Mouse (Mus musculus) heart, embryonic 11.5 days (tissue): ENCODE data around the gene Nol9. TPM values are rescaled to one million over a fixed set of nuclear protein-coding genes. Genes with fewer than 3 reads are reported as not detected.
A peak's percentile ranks its signal among the peaks of the same experiment; 100 is the strongest.

ENCODE experiments used
- ATAC-seq: fragments of 200-750 bp; cut with Nextera tagmentation; replicated peaks from 2 replicates; pipeline ENCODE4 v1.8.0; 2017; ENCODE audit warnings: moderate library complexity; ENCODE audit not compliant: insufficient number of reproducible peaks, low FRiP score, low TSS enrichment
- H3K27ac ChIP-seq: fragments of 300-500 bp; sonication (generic); 2 replicates; pipeline ENCODE4 v1.5.1; 2014; ENCODE audit warnings: mild to moderate bottlenecking, low read depth, low read length
- H3K27me3 ChIP-seq: fragments of 300-500 bp; sonication (generic); 2 replicates; pipeline ENCODE4 v1.6.1; 2014; ENCODE audit warnings: mild to moderate bottlenecking, low read length, mixed read lengths; ENCODE audit not compliant: control insufficient read depth, insufficient read depth
- H3K36me3 ChIP-seq: fragments of 300-500 bp; sonication (generic); 2 replicates; pipeline ENCODE4 v1.6.1; 2014; ENCODE audit warnings: mild to moderate bottlenecking, low read length, moderate library complexity, mixed read lengths; ENCODE audit not compliant: control insufficient read depth, insufficient read depth
- H3K4me1 ChIP-seq: fragments of 300-500 bp; sonication (generic); 2 replicates; pipeline ENCODE4 v1.6.1; 2014; ENCODE audit warnings: low read length; ENCODE audit not compliant: control insufficient read depth, insufficient read depth
- H3K4me2 ChIP-seq: fragments of 300-500 bp; sonication (generic); 2 replicates; pipeline ENCODE4 v1.6.1; 2014; ENCODE audit warnings: mild to moderate bottlenecking, moderate library complexity
- H3K4me3 ChIP-seq: fragments of 300-500 bp; sonication (generic); 2 replicates; pipeline ENCODE4 v1.5.1; 2014; ENCODE audit warnings: low read depth, low read length
- H3K9ac ChIP-seq: fragments of 300-500 bp; sonication (generic); 2 replicates; pipeline ENCODE4 v1.6.1; 2014; ENCODE audit warnings: mild to moderate bottlenecking, low read depth, low read length, moderate library complexity
- H3K9me3 ChIP-seq: fragments of 300-500 bp; sonication (generic); replicated peaks from 2 replicates; pipeline ENCODE4 v1.6.1; 2016; ENCODE audit warnings: low read length; ENCODE audit not compliant: control insufficient read depth
- WGBS: fragments of 180-500 bp; shearing (Covaris S2); extraction: QIAGEN DNeasy Blood & Tissue Kit; methylation state at CpG from one replicate; pipeline ENCODE4 v1.1.7; 2014; ENCODE audit not compliant: insufficient replicate concordance; 5-methylcytosine and 5-hydroxymethylcytosine counted together
- polyA plus RNA-seq: library from polyadenylated mRNA; unstranded; fragments of >200 nt; fragmentation: Nextera tagmentation; extraction: Ambion mirVana; gene quantifications from 2 replicates; pipeline ENCODE4 v1.2.1, GENCODE M21; 2014

Gene Nol9
- polyA plus RNA-seq, 1 experiment from 2014 or later: 18.0 TPM

- H3K9ac ChIP-seq: peak overlapping the region; percentile 65
- peaks cover 23% of the 10 kb centered on the region for H3K4me1 ChIP-seq
- no peak for ATAC-seq
- H3K36me3 ChIP-seq: no peaks in the 10 kb centered on the region
- WGBS: 27% methylated on average over 6 of the region's 6 CpGs
- H3K4me2 ChIP-seq: peak overlapping the region; percentile 59
- peak overlapping the region; percentile 42 for H3K4me3 ChIP-seq
- H3K9me3 ChIP-seq: no peaks in the 10 kb centered on the region
- H3K27me3 ChIP-seq: 0 out of 2 replicates have a peak, but pooled peaks cover 3% of the 10 kb centered on the region
- peak overlapping the region; percentile 77 for H3K27ac ChIP-seq
These were observed 57.8 kb downstream of the Nol9 start for GRCm38 (mm10) chr4:152096927-152097326.

DNA sequence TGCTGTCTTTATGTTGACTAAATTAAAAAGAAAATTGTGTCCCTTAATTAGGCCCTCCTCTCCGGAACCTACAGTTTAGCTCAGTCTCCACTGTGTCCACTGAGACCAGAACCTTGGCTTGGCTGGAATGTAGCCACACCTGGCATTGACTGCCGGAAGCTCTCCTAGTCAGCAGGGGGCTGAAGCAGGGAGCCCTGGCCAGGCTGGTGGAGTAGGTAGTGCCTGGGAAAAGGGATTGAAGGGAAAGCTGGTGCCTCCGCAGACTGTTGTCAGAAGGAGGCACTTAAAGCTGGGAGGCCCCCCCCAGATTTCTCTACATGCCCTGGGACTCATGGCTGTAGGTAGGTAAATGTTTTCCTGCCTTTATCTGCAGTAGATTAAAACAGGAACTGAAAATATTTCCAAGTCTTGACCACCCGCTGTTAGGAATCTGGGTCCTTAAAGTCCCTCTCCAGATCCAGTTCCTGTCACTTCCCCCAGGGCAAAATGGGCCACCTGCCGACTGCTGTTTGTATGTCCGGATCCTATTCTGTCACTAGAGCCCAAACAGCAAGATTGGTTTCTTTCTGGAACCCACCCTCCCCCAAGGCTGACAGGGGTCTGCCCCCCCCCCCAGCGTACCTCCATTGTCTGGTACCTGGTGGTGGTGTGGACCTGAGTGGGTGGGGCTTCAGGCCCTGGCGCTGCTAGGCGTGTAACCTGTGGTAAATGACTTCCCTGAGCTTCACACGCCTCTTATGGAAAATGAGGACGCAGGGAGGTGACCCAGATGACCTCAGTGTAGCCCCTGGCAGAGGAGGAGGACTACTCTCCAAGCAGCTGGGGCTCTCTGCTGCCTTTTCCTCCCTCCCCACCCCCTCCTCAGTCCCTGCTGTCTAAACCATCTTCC is 59.0 kb downstream of the Nol9 start:
- 0 out of 2 replicates have a peak overlapping the region, but pooled peaks have one; percentile 30 for H3K9ac ChIP-seq
- peak overlapping the region; percentile 42 for H3K4me3 ChIP-seq
- ATAC-seq: no peak
- peaks cover 19% of the 10 kb centered on the region for H3K4me1 ChIP-seq
- no peaks in the 10 kb centered on the region for H3K9me3 ChIP-seq
- 0 out of 2 replicates have a peak, but pooled peaks cover 3% of the 10 kb centered on the region for H3K27me3 ChIP-seq
- H3K4me2 ChIP-seq: peak overlapping the region; percentile 59
- no peak overlapping the region for H3K27ac ChIP-seq
- 28% methylated on average over 11 of the region's 11 CpGs for WGBS
- no peaks in the 10 kb centered on the region; the same call in 1 of the 2 replicates for H3K36me3 ChIP-seq

GRCm38 (mm10) chr4:152100541-152100940 is 61.4 kb downstream of the Nol9 start:
- Histone ChIP-seq H3K9ac (no peak overlapping the region), H3K4me1 (peaks cover 19% of the 10 kb centered on the region)
- 62% methylated on average over 11 of the region's 11 CpGs for WGBS

DNA sequence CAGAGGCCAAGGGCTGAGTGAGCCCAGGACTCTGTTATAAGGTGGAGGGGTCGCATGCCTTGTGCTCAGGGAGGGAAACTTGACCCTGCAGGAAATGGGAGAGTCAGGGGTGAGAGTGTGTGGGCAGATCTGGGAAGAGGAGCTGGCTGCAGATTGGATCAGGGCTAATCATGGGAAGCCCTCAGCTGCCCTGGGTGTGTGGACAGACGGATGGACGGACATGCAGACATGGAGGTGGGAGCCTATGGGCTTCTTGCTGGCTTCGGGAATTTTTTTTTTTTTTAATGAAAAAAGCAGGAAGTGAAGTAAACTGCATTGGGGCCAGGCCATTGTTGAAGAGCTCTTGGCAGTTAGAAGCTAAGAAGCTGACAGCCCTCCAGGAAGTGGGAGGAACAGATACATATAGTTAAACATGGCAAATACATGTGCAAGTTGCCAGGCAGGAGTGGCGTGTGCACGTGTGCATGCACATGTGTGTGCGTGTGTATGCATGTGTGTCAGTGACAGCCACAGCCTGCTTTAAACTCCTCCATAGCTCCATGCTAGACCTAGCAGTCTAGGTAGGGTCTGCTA is 62.0 kb downstream of the Nol9 start:
- ATAC-seq: no peak
- WGBS: 52% methylated on average over 7 of the region's 7 CpGs
- no peak overlapping the region for H3K27ac ChIP-seq
- peaks cover 15% of the 10 kb centered on the region for H3K4me1 ChIP-seq
- H3K9ac ChIP-seq: no peak overlapping the region
- H3K27me3 ChIP-seq: 0 out of 2 replicates have a peak, but pooled peaks cover 3% of the 10 kb centered on the region
- no peaks in the 10 kb centered on the region for H3K9me3 ChIP-seq
- peaks cover 8% of the 10 kb centered on the region for H3K36me3 ChIP-seq
- no peak overlapping the region for H3K4me2 ChIP-seq
- no peak overlapping the region for H3K4me3 ChIP-seq

More at GRCm38 (mm10) chr4:152100541-152100940, 61.4 kb downstream of the Nol9 start:
- H3K27me3 ChIP-seq: 0 out of 2 replicates have a peak, but pooled peaks cover 3% of the 10 kb centered on the region
- H3K4me2 ChIP-seq: no peak overlapping the region
- no peak overlapping the region for H3K27ac ChIP-seq
- peaks cover 6% of the 10 kb centered on the region for H3K36me3 ChIP-seq
- H3K9me3 ChIP-seq: no peaks in the 10 kb centered on the region
- no peak for ATAC-seq
- H3K4me3 ChIP-seq: no peak overlapping the region

GRCm38 (mm10) chr4:152101921-152102320 is 62.8 kb downstream of the Nol9 start:
- Histone ChIP-seq H3K27ac (peak overlapping the region; percentile 0; the same call in 1 of the 2 replicates), H3K9me3 (no peaks in the 10 kb centered on the region), H3K4me3 (no peak overlapping the region), H3K4me1 (peaks cover 11% of the 10 kb centered on the region), H3K4me2 (no peak overlapping the region), H3K27me3 (0 out of 2 replicates have a peak, but pooled peaks cover 3% of the 10 kb centered on the region), H3K9ac (no peak overlapping the region), H3K36me3 (peaks cover 8% of the 10 kb centered on the region)
- WGBS: 90% methylated on average over 16 of the region's 16 CpGs
- no peak for ATAC-seq

DNA sequence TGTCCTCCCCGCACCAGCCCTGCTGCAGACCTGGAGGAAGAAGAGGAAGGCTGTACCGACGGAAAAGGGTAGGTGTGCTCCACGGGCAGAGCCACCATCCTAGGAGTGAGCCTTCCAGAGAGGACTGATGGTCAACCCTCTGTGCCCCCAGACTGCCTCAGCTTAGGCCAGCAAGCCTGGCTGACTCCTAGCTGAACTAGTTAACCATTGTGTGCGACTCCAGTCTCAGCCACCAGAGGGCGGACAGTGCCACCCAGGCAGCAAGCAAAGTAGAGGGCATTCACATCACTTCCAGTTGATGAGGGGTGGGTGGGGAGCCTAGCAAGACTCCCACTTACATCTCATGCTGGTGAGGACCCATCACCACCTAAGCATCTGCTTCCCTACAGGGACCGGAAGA is 63.9 kb downstream of the Nol9 start:
- no peak for ATAC-seq
- no peak overlapping the region for H3K27ac ChIP-seq
- H3K9ac ChIP-seq: no peak overlapping the region
- 35% methylated on average over 7 of the region's 7 CpGs for WGBS
- peaks cover 8% of the 10 kb centered on the region for H3K36me3 ChIP-seq
- peaks cover 14% of the 10 kb centered on the region for H3K4me1 ChIP-seq
- H3K27me3 ChIP-seq: no peaks in the 10 kb centered on the region
- H3K4me2 ChIP-seq: no peak overlapping the region
- no peaks in the 10 kb centered on the region for H3K9me3 ChIP-seq
- H3K4me3 ChIP-seq: no peak overlapping the region

- Histone ChIP-seq H3K27ac (no peak overlapping the region), H3K4me2 (peak overlapping the region; percentile 90; the same call in 1 of the 2 replicates), H3K9me3 (no peaks in the 10 kb centered on the region), H3K36me3 (peaks cover 15% of the 10 kb centered on the region), H3K27me3 (no peaks in the 10 kb centered on the region), H3K9ac (no peak overlapping the region), H3K4me3 (no peak overlapping the region), H3K4me1 (peaks cover 10% of the 10 kb centered on the region; the same call in 1 of the 2 replicates)
- no peak for ATAC-seq
- 47% methylated on average over 9 of the region's 9 CpGs for WGBS
These were observed 67.6 kb downstream of the Nol9 start for GRCm38 (mm10) chr4:152106746-152107145.

- Histone ChIP-seq H3K4me1 (peaks cover 10% of the 10 kb centered on the region; the same call in 1 of the 2 replicates), H3K4me2 (peak overlapping the region; percentile 90), H3K9ac (peak overlapping the region; percentile 43; the same call in 1 of the 2 replicates), H3K36me3 (peaks cover 15% of the 10 kb centered on the region), H3K9me3 (no peaks in the 10 kb centered on the region), H3K27ac (peak overlapping the region; percentile 68), H3K27me3 (no peaks in the 10 kb centered on the region), H3K4me3 (peak overlapping the region; percentile 45)
- ATAC-seq: peak; percentile 79
- WGBS: 17% methylated on average over 24 of the region's 24 CpGs
These were observed 68.4 kb downstream of the Nol9 start for GRCm38 (mm10) chr4:152107493-152107892.
